Mouse (Mus musculus) cerebellum, adult (tissue): ENCODE measurements around the gene Tnk1.

Experiments
- ATAC-seq: cut with Nextera tagmentation; 2 replicates; pipeline ENCODE4 v1.9.2; 2017; ENCODE audit warnings: mild to moderate bottlenecking, moderate library complexity, mixed read lengths; ENCODE audit not compliant: insufficient number of reproducible peaks, low FRiP score, low TSS enrichment

Tnk1 gene

DNA sequence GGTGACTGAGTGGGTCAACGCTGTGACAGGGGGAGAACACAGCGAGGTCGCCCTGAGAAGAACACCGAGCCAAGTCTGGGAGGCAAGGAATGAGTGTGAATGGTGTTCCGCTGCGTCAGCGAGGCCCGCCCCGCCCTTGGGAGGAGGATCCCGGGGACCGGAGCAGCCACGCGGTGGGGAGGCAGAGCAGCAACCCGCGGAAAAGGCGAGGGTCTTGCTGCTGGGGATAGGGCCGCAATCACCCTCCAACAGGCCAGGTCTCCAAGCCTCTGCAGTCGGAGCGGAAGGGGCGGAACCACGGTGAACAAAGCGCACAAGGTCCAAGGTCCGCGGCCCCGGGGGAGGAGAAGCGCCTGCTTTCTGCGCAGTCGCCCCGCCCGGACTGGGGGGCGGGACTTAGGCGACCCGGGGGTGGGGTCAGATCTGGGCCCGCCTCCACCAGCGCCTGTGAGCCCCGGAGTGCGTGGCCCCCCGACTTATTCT lies 12.3 kb downstream of the Tnk1 start, which contains the start of gene Plscr3:
TSS of gene Plscr3 (plus strand) at position 179 of the 483 bp plus-strand sequence.
- peak; percentile 78 for ATAC-seq

DNA sequence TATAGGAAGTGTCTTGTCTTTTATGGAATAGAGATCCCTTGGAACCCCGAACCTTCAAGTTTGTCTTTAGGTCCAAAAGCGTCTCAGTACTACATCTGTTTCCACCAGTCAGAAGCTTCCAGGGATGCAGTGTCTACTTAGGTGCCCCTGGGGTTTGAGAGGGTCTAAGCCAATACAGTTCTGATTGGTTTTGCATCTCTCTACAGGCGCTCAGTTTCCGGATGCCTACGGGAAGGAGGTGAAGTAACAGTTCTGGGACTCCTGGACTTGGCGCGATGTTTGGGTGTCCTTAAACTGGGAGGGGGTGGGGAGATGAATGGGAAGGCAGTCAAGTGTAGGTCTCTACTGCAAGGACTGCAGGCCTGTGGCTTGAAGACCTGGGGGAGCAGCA lies 19.8 kb downstream of the Tnk1 start:
- ATAC-seq, result no peak

GRCm38 (mm10) chr11:69837952-69838713 lies 20.4 kb downstream of the Tnk1 start, which contains the start of gene Tmem256:
Gene Tmem256 (plus strand): TSS chr11:69838514.
- peak; percentile 92 for ATAC-seq

GRCm38 (mm10) chr11:69837604-69837951 lies 21.0 kb downstream of the Tnk1 start, which contains the start of gene Nlgn2:
Gene Nlgn2 (minus strand): TSS chr11:69837784.
- peak; percentile 28; the same call in 1 of the 2 replicates for ATAC-seq

DNA sequence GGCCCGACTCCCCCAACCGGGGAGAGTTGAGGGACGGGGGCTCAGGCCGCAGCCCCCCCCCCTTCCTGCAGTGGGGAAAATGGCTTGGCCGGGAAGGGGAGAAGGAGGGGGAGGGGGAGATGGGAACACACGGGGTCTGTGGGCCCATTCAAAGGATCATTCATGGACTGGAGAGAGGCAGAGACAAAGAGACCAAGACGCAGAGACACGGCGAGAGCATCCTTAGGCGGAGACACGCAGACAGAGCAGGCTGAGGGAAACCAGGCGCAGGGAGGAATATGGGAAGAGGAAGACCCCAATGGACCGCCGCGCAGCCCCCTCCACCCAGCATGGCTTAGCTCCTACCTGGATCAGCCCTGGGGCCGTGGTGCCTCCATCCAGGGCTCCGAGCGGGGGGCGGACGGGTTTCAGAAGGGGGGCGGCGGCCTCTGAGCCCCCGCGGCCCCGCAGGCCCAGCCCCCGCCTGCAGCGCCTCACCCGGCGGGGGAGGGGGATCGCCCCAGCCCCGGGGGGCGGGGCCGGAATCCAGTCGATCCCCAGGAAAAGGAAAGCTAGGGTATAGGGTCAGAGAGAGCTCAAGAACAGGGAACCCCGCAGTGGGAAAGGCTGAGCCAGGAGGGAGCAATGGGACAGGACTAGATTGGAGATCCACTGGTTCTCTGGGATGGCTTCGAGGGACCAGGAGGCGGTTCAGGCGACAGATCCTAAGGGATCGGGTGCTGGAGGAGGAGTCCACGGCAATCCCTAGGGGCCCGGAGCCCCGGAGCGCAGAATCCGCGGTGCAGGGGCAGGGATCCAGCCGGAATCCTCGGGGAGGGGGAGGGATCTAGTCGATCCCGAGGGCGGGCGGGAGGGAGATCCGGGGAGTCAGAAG lies 21.6 kb downstream of the Tnk1 start:
- no peak for ATAC-seq

GRCm38 (mm10) chr11:69835966-69836335 lies 22.6 kb downstream of the Tnk1 start:
- no peak for ATAC-seq

- no peak for ATAC-seq
Measured at GRCm38 (mm10) chr11:69835326-69835965, 23.1 kb downstream of the Tnk1 start.

GRCm38 (mm10) chr11:69834001-69834549 lies 24.5 kb downstream of the Tnk1 start:
- no peak for ATAC-seq

- ATAC-seq, result no peak
Measured at GRCm38 (mm10) chr11:69833554-69833953, 25.0 kb downstream of the Tnk1 start.

GRCm38 (mm10) chr11:69828832-69829231 lies 29.7 kb downstream of the Tnk1 start:
- ATAC-seq, result no peak

DNA sequence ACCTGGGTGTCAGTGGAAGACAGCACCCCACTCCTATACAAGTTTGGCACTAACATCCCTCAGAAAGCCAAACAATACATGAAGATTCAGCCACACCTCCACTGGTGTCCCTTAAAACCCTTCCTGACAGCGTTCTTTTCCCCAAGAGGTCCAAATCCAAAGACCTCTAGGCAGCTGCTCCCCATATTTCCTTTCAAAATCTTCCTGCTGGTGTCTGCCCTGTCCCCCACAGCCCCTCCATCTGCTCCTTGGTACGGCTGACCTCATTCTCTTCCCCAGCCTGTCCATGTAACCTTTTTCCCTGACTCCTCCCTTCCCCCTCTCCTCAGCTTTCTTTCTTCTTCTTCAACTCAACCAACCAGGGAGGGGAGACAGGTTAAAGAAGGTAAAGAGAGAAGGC lies 35.1 kb downstream of the Tnk1 start:
- no peak for ATAC-seq

GRCm38 (mm10) chr11:69822080-69822479 lies 36.5 kb downstream of the Tnk1 start, which contains the start of gene Spem1:
Gene Spem1 (minus strand): TSS chr11:69822180.
- ATAC-seq, result no peak

GRCm38 (mm10) chr11:69818871-69819270 lies 39.7 kb downstream of the Tnk1 start:
- no peak for ATAC-seq

DNA sequence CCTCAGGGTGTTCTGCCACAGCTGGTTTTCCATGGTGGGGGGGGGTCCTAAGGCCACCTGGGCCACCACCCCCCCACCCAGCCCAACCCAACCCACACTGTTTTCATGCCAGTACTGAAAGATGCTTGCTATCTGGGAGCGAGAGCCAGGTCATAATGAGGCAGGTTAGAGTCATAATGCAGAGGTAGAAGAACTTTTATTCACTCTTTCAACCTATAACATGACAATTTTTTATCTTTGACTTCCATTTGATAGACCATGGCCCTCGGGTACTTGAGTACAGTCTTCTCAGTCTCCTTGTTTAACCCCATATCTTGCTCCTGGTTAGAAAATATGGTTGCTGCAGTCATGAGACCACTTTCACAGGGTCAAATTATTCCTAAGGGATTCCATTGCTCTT lies 40.2 kb downstream of the Tnk1 start, which contains the start of gene Spem2:
TSS of gene Spem2 (minus strand) at position 101 of the 400 bp plus-strand sequence.
- ATAC-seq, result no peak

- ATAC-seq, result no peak
Measured at GRCm38 (mm10) chr11:69816520-69816919, 42.0 kb downstream of the Tnk1 start.

- no peak for ATAC-seq
Measured at GRCm38 (mm10) chr11:69815155-69815554, 43.4 kb downstream of the Tnk1 start, which contains the start of gene Gm39566. Gene Gm39566 (minus strand): TSS chr11:69815298.

GRCm38 (mm10) chr11:69810280-69810679 lies 48.2 kb downstream of the Tnk1 start:
- no peak for ATAC-seq

- no peak for ATAC-seq
Measured at GRCm38 (mm10) chr11:69807641-69808040, 50.9 kb downstream of the Tnk1 start.

- ATAC-seq, result no peak
Measured at GRCm38 (mm10) chr11:69806378-69806777, 52.2 kb downstream of the Tnk1 start.
